Mouse (Mus musculus): ENCODE data around the gene Il18rap.

- no peak for TF ChIP-seq GATA1 (IDR thresholded peaks at IDR 0.05; ENCODE audit: borderline replicate concordance, low read length)
- no peak for TF ChIP-seq FLI1 (IDR thresholded peaks at IDR 0.05; ENCODE audit: low read length)
Measured at GRCm38 (mm10) chr1:40469900-40470299, 45.3 kb upstream of the Il18rap start.
